Mouse (Mus musculus) G1E (cell line): ENCODE results near the gene Cenpu.

ENCODE experiments used
- CTCF ChIP-seq: IDR thresholded peaks from 2 replicates; pipeline ENCODE4 v1.5.1; 2012; ENCODE audit warnings: low read depth, low read length, inconsistent platforms, mixed read lengths
- GATA1 ChIP-seq: IDR thresholded peaks from 2 replicates; pipeline ENCODE4 v1.6.1; 2012; ENCODE audit warnings: borderline replicate concordance, low read length, inconsistent platforms, mixed read lengths
- GATA2 ChIP-seq: IDR thresholded peaks from 2 replicates; pipeline ENCODE4 v1.6.1; 2012; ENCODE audit warnings: low read depth, low read length, inconsistent platforms, borderline replicate concordance
- POLR2AphosphoS5 ChIP-seq: IDR thresholded peaks from 2 replicates; pipeline ENCODE4 v1.6.1; 2012; ENCODE audit warnings: low read depth, low read length, inconsistent platforms; ENCODE audit not compliant: insufficient replicate concordance
- TAL1 ChIP-seq: conservative IDR thresholded peaks from 2 replicates; pipeline ENCODE4 v1.6.1; 2012; ENCODE audit warnings: low read depth, low read length, inconsistent platforms, mixed read lengths

DNA sequence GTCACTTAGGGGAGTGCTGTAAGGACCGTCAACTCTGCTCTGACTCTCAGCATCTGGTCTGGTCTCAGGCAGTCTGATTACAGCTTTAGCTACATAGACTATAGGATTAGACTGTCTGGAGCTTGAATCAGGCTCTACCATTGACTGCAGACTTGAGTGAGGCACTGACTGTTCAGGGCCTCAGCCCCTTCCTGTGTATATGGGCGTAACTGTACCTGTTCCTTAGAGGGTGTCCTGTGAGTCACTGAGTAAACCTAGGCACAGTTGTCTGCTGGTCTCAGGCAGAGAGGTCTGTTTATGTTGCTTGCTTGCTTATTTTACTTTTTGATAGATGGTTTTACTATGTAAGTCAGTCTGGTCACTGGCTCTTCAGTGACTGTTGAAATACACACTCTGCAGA, 22.1 kb downstream of the Cenpu start:
- TF ChIP-seq GATA2 (no peak), POLR2AphosphoS5 (no peak), CTCF (no peak), TAL1 (no peak), GATA1 (no peak)
